Mouse (Mus musculus): ENCODE measurements around the gene Col1a1. TPM values are rescaled to one million over a fixed set of nuclear protein-coding genes. Genes with fewer than 3 reads are reported as not detected.

Col1a1 gene
- total and polyA plus RNA-seq, 3 experiments, result 0.11 to 0.13 TPM; not detected in 1

- TF ChIP-seq POLR2AphosphoS2 (IDR thresholded peaks at IDR 0.05; ENCODE audit: low read depth, low read length) (no peak), TCF12 (IDR thresholded peaks at IDR 0.05; ENCODE audit: low read depth, low read length) (peak; percentile 90), IRF4 (IDR thresholded peaks at IDR 0.05; ENCODE audit: low read depth, low read length) (peak; percentile 40; the same call in 1 of the 2 replicates), ZNF384 (IDR thresholded peaks at IDR 0.05; ENCODE audit: low read depth, low read length) (peak; percentile 60), SMC3 (IDR thresholded peaks at IDR 0.05; ENCODE audit: low read depth, low read length) (no peak), BHLHE40 (IDR thresholded peaks at IDR 0.05; ENCODE audit: low read depth, low read length) (peak; percentile 49; the same call in 1 of the 2 replicates), PAX5 (IDR thresholded peaks at IDR 0.05; ENCODE audit: low read length) (no peak), UBTF (IDR thresholded peaks at IDR 0.05; ENCODE audit: low read depth, low read length) (peak; percentile 96), MEF2A (IDR thresholded peaks at IDR 0.05; ENCODE audit: borderline replicate concordance, low read depth, low read length) (0 out of 2 replicates have a peak, but pooled peaks have one; percentile 33), USF2 (conservative IDR thresholded peaks at IDR 0.05; ENCODE audit: low read depth, low read length) (no peak), JUN (IDR thresholded peaks at IDR 0.05; ENCODE audit: insufficient read depth, low read depth, low read length) (no peak), ELF1 (IDR thresholded peaks at IDR 0.05; ENCODE audit: low read depth, low read length) (peak; percentile 88), CHD1 (IDR thresholded peaks at IDR 0.05; ENCODE audit: low read depth, low read length) (peak; percentile 5; the same call in 1 of the 2 replicates), TBP (conservative IDR thresholded peaks at IDR 0.05; ENCODE audit: low read depth, low read length) (0 out of 2 replicates have a peak, but pooled peaks have one; percentile 67), GABPA (IDR thresholded peaks at IDR 0.05; ENCODE audit: insufficient replicate concordance, low read depth, low read length) (no peak), POLR2A (IDR thresholded peaks at IDR 0.05; ENCODE audit: low read depth, low read length) (peak; percentile 87)
These were observed 54.9 kb downstream of the Col1a1 start, which contains the start of gene Ppp1r9b (continued) for GRCm38 (mm10) chr11:94990749-94991577.

- no peak for DNase-seq (ENCODE audit: extremely low read depth)
- Histone ChIP-seq H3K9ac (ENCODE audit: insufficient read depth, low read depth) (peak overlapping the region; percentile 84), H3K4me3 (replicated peaks in 1 of 3; ENCODE audit: low read depth in 2 of 3, low read length in 2 of 3, poor library complexity in 1 of 3) (peak overlapping the region; percentile 65 to 78 (median 71)), H3K36me3 (replicated peaks in 1 of 2; ENCODE audit: control insufficient read depth in 1 of 2, insufficient read depth in 1 of 2, low read length in 1 of 2) (peaks cover 7 to 28% of the 10 kb centered on the region in 2 experiments), H3K4me2 (ENCODE audit: insufficient read depth, low read depth, poor library complexity, severe bottlenecking) (peak overlapping the region; percentile 72), H3K27me3 (replicated peaks) (peaks cover 9% of the 10 kb centered on the region), H3K9me3 (replicated peaks; ENCODE audit: low read length) (no peaks in the 10 kb centered on the region), H3K4me1 (ENCODE audit: control insufficient read depth in 1 of 2, insufficient read depth in 2 of 2) (peaks cover 25 to 58% of the 10 kb centered on the region in 2 experiments), H3K79me2 (replicated peaks; ENCODE audit: control insufficient read depth, extremely low read depth, insufficient read depth, poor library complexity, severe bottlenecking) (0 out of 2 replicates have a peak, but pooled peaks cover 3% of the 10 kb centered on the region), H3K27ac (ENCODE audit: insufficient read depth, low read depth) (no peak overlapping the region)
- in situ Hi-C loops (cut with MboI; ENCODE audit: low pct_ligation_motif_present, low pct_unique_long_range_greater_than_20kb, low sequenced_read_pairs) (no loop called here), dilution Hi-C loops (cut with MboI; ENCODE audit: extremely low pct_ligation_motif_present, extremely low pct_unique_long_range_greater_than_20kb, low sequenced_read_pairs) (no loop called here)
- TF ChIP-seq CTCF (conservative IDR thresholded peaks at IDR 0.05 in 1 of 2, IDR thresholded peaks at IDR 0.05 in 1 of 2; ENCODE audit: low read depth in 2 of 2, low read length in 2 of 2), result no peak
- peak; percentile 41; the same call in 1 of the 2 replicates for TF ChIP-seq ELF1 (IDR thresholded peaks at IDR 0.05; ENCODE audit: low read depth, low read length)
These were observed 55.8 kb downstream of the Col1a1 start for GRCm38 (mm10) chr11:94991641-94992479.
